Mouse (Mus musculus) heart, postnatal 4 days (tissue): Measurements from ENCODE around the gene Jph2. TPM values are rescaled to one million over a fixed set of nuclear protein-coding genes. Genes with fewer than 3 reads are reported as not detected.
A peak's percentile ranks its signal among the peaks of the same experiment; 100 is the strongest.

Experiments
- DNase-seq: peaks from one replicate; pipeline ENCODE4 v3.0.0; 2021
- total RNA-seq, 2 experiments: library from RNA; stranded (reverse); gene quantifications; 2 replicates each; pipeline ENCODE4 v1.2.3; 2021

Jph2 gene
- 100 to 1,000 TPM; 366 to 416 TPM for total RNA-seq

DNA sequence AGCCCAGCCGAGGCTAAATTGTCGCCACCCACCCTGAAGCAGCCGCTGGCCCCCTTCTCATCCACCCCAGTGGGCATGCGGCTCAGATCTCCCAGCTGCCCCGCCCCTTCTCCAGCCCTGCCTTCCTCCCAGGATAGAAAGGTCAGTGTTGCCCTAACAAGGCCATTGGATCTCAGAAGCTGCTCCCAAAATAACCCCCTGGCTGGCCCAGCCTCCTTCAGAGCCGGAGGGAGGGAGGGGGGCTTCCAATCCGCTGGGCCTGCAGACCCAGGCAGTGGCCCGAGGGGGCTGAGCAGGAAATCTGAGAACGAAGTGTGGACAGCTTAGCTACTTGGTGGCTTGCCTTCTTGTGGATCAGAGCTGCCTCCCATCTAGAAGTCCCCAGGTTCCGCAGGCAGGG is at the start of gene Jph2:
Jph2 (minus strand) TSS at position 89 of the 400 bp plus-strand sequence.
- DNase-seq: peak; percentile 90

DNA sequence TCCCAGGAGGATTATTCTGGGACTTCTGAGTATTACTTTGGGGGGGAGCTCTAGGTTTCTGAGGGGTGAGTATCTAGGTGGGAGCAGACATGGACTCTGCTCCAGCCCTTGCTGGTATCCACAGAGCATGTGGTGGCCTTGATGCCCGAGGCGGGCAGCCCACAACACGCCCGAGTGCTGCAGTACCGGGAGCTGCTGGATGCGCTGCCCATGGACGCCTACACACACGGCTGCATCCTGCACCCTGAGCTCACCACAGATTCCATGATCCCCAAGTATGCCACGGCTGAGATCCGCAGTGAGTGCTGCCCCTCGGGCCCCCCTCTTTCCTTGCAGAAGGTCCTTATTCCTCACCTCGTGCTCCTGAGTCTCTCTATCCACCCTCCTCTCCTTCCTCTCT is 49.6 kb upstream of the Jph2 start:
- DNase-seq: no peak

DNA sequence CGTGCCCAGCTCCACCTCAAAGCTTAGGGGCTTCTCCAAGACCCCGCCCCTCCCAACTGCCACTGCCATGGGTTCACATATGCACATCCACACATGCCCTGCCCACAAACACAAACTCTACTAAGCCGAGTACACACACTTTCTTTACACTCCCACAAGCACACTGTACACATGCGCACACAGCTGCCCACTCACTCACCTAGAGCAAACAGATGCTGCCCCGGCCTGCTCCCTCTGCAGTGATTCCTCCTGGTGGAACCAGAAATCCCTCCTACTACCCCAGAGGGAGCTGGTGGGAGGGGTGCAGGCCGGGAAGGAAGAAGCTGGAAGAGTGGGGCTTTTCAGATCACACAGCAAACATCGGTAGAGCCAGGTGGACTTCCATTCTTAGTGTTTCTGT is 46.2 kb upstream of the Jph2 start:
- no peak for DNase-seq

DNA sequence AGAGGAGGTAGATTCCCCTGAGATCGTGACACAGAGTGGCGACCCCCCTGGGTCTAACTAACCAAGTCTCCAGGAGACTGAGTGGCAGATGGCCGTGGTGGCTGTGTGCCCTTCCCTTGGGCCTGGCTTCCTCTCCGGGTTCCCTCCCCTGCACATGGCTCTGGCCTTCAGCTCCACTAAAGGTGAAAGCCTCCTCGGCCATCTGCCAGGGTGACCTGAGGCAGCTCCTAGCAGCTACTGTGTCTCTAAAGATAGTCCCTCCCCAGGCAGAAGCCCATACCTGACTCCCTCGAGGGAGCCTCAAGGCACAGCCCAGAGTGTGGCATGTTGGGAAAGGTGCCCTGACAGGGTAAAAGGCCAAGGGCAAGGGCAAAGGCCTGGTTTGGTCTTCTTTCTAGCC is 45.8 kb upstream of the Jph2 start:
- no peak for DNase-seq

DNA sequence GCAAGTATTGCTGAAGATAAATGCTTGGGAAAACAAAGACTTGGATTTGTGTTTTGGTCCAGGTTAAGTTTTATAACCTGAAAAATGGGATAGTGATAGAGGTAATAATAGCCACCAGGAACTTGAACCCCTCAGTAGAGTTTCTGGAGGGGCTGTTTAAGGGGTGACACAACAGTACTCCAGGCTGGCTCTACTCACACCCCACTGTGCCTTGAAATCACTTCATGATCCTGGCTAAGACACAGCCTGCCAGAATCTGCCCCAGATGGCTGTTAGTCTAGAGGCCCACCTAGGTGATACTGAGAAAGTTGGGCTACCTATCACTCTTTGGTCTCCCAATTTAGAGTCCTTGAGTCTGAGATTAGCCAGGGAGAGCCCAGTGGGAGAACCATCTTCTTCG is 41.7 kb upstream of the Jph2 start:
- DNase-seq: no peak

DNA sequence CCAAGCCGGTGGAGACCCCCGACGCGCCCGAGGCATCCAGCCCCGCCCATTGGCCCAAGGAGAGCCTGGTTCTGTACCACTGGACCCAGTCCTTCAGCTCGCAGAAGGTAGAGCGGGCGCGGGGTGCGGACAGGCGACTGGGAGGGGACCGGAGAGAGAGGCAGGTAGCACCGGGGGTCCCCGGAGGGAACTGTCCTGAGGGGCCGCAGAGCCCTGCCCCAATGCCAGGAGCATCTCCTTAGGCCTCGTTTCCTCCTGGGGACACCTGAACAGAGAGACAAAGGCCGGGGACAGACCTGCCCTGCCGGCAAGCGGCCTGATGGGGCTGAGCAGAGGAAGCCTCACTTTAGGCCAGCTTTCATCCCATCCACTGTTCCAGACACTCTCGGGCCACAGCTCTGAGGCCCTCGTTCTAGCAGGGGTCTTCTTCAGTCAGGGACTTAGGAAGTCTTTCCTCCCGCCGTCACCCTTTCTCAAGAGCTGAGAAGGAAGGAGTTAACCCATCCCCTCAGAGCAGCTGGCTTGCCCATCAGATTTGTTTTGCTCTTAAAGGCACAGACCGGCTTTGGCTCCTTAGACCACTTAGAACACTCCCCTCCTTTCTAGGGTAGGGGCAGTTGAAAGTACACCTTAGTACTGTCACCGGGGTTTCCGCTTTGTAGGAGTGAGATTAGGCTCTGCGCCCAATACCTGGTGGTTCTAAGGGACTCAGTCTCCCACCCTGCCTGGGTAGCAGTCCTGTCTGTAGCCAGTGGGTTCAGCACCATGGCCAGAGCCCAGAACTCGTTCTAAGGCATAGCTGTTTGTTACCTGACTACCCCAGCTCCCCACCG is 41.0 kb upstream of the Jph2 start:
- peak; percentile 65 for DNase-seq

DNA sequence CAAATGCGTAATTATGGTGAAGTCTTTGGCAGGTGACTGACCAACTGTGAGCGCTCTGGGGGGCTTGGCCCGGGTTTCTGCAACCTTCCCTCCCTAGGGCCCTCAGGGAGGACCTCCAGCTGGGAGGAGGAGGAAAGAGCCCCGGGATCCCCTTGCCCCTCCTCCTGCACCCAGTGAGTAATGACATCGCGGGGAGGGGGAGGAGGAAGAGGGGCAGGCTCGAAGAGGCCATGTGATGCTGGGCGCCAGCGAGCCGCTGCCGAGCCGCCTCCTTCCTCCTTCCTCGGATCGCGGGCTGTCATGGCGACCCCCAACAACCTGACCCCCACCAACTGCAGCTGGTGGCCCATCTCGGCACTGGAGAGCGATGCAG is 40.4 kb upstream of the Jph2 start, which contains the start of gene Gdap1l1:
Gdap1l1 (plus strand) TSS at position 231 of the 373 bp plus-strand sequence.
- no peak for DNase-seq

DNA sequence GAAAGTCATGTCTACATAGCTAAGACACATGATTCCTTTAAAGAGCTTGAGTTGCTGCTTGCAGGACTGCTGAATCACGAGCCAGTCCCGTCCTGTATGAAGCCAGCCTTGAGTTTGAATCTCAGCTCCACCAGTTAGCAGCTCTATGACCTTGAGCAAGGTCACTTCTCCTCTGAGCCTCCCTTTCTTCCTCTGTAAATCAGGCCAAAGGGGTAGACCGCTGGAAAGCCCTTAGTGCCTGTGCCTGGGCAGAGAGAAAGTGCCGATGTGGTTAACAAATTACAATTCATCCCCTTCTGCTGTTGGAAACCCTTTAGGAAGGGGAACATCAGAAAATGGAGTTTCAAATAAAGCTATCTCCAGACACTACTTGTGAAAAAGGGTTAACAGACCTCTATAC is 40.0 kb upstream of the Jph2 start:
- DNase-seq: no peak

DNA sequence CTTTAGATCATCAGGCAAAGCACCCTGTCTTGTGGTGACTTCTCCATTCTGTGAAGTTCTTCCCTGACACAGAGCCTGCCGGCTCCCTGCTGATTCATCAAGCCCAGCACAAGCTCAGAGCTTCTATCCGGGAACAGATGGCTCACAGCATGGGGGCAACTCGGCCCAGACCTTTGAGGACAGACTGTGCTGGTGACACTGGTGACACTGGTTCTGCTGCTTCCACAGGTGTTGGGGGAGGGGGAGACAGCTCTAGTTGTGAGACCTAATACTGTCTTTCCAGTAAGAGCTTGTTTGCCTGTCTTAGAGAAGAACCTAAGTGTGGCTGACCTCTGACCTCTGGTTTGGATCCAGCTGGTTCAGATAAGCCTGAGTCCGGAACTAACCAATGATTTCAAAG is 36.2 kb upstream of the Jph2 start:
- DNase-seq: no peak

DNA sequence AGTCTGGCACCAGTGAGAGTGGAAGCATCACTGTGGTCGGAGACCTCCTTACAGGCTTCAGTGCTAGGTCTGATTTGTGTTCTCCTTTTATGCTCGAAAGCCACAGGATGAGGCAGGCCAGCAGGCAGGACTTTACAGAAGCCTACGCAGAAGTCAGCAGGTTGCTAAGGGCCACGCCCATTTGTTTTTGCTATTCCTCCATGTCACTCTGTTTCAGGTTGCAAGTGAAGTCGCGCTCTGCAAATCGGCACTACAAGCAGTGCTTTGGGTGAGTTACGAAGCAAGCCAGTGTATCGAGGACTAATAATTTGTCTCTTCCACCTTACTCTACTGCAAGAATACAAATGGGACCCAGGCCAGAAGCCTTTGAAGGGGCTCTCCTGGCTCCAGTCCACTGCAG is 33.5 kb upstream of the Jph2 start:
- DNase-seq: no peak

DNA sequence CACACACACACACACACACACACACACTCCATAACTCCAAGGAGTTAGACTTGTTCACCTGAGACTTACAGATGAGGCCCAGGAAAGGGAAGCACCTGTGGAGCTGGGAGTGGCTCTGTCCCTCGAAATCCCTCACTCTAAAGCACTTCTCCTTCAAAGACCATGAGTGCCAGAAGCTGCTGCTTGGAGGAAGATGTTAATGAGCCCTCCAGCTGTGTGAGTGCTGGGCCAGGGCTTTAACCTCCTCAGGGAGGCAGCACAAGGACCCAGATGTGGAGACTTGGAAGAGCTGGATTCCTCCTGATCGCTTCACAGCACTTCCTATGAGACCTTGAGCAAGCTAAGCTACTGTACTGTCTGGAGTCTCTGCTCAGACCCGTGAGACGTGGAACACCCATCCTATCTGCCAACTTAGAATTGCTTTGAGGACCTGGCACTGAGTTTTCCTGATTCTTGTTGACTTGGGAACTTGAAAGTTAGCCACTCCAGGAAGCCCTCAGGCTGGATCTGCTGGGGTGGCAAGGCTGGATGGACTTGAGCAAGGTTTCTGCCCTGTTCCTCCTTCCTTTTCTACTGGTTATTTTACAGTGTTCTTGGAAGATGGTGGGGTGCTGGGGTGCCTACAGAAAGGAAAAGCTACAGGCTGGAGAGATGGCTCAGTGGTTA is 30.7 kb upstream of the Jph2 start:
- DNase-seq: no peak

DNA sequence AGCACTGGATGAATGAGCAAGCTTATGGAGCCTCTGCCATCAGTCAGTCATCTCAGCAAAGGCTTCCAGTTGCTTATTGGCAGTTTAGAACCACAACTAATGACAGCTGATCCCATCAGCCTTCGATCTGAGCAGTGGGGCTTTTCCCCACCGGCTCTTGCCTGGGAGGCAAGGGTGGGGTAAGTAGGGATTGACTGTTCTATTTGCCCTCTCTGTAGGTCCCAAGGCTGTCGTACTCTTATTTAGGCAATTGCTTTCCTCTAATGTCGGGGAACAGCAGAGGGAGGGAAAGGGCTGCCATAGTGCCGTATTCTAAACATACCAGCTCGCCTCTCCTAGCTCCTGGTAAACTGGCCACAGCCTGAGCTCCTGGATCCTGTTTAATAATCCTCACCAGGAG is 26.8 kb upstream of the Jph2 start, which contains the start of gene Oser1:
Oser1 (minus strand) TSS at position 101 of the 400 bp plus-strand sequence.
- no peak for DNase-seq

DNA sequence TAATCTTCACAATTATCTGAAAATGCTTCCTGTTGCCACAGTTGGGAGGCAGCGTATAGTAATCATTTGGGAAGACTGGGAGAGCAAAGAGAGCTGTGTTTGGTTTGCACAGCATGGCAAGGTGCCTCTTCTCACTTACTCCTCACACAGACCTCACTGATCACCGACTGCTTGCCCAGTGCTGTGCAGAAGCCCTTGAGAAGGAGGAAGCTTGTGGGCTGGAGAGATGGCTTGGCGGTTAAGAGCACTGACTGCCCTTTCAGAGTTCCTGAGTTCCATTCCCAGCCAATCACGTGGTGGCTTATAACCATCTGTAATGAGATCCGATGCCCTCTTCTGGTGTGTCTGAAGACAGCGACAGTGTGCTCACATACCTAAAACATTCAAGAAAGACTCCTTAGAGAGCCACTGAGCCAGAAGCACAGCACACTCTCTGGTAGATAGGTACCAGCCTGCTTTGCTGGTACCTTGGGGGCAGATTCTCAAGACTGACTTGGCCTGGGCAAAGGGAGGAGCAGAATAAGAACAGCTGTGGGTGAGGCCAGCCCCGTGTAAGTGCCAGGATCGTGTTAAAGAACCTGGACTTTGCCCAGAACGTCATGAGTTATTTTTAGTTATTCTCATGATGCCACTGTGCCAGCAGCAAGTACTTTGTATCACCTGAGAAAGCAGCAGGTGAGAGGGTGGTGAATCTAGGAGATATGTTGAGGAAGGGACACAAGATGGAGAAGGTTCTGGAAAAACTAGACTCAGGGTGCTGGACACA is 25.3 kb upstream of the Jph2 start:
- DNase-seq: no peak

DNA sequence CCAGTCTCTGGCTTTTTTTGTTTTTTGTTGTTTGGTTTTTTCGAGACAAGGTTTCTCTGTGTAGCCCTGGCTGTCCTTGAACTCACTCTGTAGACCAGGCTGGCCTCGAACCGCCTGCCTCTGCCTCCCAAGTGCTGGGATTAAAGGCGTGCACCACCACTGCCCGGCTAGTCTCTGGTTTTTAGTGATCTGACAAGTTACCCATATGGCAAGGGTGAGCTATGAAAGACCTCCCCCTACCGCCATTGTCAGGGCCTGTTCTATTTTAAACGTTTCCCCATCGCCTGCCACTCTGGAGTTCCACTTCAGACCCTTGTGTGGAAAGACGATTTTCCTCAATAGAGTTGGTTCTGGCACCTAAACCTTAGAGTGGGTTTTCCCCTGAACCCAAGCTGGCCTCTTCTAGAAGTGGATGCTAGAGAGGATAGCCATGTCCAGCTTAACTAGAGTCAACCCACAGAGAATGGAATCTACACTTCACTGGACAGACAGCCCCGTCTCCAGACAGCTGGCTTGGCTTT is 22.6 kb upstream of the Jph2 start:
- no peak for DNase-seq

DNA sequence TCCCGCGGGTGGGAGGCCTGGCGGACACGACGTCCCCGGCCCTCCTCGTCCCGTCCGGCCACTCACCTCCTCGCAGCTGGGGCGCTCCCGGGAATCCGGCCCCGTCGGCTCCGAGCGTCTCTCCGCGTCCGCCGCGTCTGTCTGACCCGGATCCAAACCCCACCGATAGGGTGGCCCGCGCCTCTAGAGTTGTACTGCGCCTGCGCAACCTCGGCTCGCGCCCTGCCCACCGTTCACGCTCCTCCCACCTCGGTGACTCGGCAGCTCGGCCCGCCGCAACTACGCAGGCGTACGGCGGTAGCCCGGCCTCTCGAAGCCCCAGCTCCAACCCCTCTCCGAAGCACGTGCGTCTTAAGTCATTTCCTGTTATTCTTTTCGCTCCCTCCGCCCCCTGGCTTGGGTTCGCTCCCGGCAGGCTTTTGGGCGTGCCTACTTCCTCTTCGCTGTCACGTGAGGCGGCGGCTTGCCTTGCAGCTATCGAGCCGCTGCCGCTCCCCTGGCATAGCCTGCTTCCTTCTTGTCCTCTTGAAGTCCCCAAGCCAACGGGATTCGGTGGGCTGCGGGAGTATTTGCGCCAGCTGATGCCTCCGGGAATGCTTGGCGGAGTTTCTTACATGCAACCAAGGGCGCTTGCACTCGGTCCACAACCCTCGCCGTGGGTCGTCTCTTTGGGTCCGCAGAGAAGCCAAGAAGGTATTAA is 21.7 kb upstream of the Jph2 start:
- DNase-seq: peak; percentile 100

DNA sequence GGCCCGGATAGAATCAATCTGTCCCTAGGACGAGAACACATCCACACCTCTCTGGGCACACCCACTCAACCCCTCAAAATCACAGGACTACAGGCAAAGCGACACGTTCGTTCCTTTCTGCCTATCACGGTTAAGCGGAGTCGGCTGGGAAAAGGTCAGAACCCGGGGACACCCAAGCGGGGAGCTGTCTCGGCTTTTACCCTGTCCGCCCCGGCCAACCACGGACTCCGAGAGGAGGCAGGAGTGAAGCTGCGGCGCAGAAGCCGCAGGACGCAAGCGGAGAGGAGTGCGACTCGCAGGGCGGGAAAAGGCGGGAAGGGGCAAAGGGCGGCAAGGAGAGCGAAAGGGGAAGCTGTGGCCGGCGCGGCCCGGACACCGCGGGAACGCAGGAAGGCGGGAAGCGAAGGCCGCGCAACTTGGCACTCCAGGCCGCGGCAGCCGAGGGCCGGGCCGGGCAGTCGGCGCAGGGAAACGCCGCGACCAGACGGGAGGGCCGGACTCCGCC is 21.1 kb upstream of the Jph2 start:
- DNase-seq: no peak

DNA sequence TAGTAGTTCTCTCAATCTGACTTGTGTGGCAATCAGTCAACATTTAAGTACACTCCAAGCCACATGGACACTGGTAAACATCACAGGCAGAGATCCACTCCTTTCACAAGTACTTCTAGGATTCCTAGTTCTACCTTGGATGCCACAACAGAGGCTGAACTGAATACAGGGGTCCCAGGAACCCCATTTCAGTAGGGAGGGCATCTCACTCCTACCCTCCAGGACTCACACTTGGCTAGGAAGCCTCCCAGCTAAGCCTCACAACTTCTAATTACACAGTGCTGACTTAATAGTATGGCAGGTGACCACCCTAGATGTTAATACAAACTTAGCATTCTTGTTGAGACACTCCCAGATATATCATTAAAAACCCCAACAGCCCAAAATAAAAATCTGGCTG is 20.0 kb upstream of the Jph2 start:
- no peak for DNase-seq

DNA sequence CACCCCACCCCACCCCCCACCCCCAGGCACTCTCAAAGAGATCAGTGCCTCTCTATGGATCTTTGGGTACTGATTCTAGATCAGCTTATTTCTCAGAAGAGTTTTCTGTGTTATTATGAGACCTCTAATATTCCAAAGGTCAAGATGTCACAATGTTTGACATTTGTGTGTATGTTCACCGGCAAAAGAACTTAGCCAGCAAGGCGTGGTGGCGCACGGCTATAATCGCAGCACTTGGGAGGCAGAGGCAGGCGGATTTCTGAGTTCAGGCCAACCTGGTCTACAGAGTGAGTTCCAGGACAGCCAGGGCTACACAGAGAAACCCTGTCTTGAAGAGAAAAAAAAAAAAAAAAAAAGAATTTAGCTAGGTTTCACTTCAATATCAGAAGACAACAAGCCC is 19.2 kb upstream of the Jph2 start:
- DNase-seq: no peak

DNA sequence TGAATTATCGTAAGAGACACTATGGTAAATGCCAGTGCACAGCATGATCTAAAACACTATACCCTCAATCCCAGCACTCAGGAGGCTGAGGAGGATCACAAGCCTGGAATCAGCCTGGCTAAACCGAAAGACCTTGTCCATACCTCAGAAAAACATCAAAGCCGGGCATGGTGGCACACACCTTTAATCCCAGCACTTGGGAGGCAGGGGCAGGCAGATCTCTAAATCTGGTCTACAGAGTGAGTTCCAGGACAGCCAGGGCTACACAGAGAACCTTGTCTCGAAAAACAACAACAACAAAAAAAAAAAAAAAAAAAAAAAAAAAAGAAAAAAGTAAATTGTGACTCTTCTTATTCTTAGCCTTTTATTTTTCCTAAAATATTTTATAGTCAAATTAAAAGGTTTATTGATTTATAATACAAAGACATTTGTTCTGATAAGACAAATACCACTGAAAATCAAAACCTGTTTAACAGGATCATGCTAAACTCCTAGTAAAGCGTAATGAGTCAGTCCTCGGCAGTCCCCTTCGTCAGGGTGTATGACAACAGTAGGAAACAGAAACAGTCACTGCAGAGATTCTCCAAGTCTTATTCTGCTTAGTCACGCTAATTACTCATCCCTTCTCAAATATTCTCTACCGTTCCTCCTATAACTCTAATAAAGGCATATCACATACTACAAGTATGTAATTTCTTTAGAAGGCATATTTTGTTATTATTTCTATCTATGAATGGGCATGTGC is 15.2 kb upstream of the Jph2 start:
- no peak for DNase-seq

DNA sequence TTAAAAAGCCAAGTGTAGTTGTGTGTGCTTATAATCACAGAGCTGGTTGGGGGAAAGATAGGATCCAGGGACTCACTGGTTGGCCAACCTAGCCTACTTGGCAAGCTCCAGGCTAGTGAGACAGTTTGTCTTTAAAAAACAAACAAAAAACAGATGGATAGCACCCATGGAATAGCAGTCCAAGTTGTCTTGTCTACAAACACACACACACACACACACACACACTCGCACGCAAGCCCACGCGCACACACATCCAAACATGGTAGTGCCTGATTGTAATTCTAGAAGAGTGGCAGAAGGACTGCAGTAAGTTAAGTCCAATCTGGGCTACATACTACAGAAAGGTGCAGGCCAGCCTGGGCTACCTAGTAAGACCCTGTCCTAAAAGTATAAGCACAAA is 14.6 kb upstream of the Jph2 start:
- no peak for DNase-seq

DNA sequence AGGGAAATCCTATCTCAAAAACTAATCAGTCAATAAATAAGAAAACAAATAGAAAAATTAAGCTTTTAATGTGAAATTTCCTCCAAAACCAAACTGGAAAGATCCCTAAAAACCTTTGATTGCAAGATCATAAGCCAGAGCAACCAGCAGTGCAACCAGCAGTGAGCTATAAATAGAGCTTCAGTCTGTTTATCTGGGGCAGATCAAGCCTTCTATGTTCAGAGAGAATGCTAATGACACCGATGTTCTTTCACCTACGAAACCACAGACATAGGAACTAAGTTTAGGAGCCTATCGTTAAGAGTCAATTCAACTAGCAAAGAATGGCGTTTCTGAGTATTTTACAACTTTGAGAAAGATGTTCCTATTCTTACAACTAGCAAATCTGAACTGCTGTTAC is 14.0 kb upstream of the Jph2 start:
- DNase-seq: no peak
